Mouse (Mus musculus) heart, embryonic 15.5 days (tissue): ENCODE measurements at regions not wholly inside any gene's neighbourhood (a gene's known extent, or its start where the extent isn't known, plus 50 kb on each side); places are given as distances from the start of the nearest gene placed in this dataset.

ENCODE experiments used
- ATAC-seq: fragments of 200-750 bp; cut with Nextera tagmentation; replicated peaks from 2 replicates; pipeline ENCODE4 v1.8.0; 2017; ENCODE audit warnings: low read depth, moderate TSS enrichment; ENCODE audit not compliant: insufficient number of reproducible peaks, insufficient read depth, low FRiP score
- H3K27ac ChIP-seq: fragments of 300-500 bp; sonication (generic); 2 replicates; pipeline ENCODE4 v1.5.1; 2015; ENCODE audit warnings: mild to moderate bottlenecking, inconsistent platforms
- H3K27me3 ChIP-seq: fragments of 300-500 bp; sonication (generic); 2 replicates; pipeline ENCODE4 v1.6.1; 2015; ENCODE audit warnings: inconsistent platforms
- H3K36me3 ChIP-seq: fragments of 300-500 bp; sonication (generic); 2 replicates; pipeline ENCODE4 v1.6.1; 2015; ENCODE audit warnings: mild to moderate bottlenecking, inconsistent platforms
- H3K4me1 ChIP-seq: fragments of 300-500 bp; sonication (generic); replicated peaks from 2 replicates; pipeline ENCODE4 v1.6.1; 2015; ENCODE audit warnings: inconsistent platforms
- H3K4me2 ChIP-seq: fragments of 300-500 bp; sonication (generic); 2 replicates; pipeline ENCODE4 v1.6.1; 2015; ENCODE audit warnings: inconsistent platforms, mild to moderate bottlenecking, moderate library complexity
- H3K4me3 ChIP-seq: fragments of 300-500 bp; sonication (generic); 2 replicates; pipeline ENCODE4 v1.5.1; 2015; ENCODE audit warnings: mild to moderate bottlenecking, inconsistent platforms
- H3K9ac ChIP-seq: fragments of 300-500 bp; sonication (generic); 2 replicates; pipeline ENCODE4 v1.6.1; 2015; ENCODE audit warnings: mild to moderate bottlenecking, inconsistent platforms
- H3K9me3 ChIP-seq: fragments of 300-500 bp; sonication (generic); replicated peaks from 2 replicates; pipeline ENCODE4 v1.6.1; 2016; ENCODE audit warnings: inconsistent platforms
- WGBS: fragments of 180-500 bp; shearing (Covaris S2); methylation state at CpG from one replicate; pipeline ENCODE4 v1.1.7; 2015; ENCODE audit warnings: mixed read lengths; 5-methylcytosine and 5-hydroxymethylcytosine counted together

DNA sequence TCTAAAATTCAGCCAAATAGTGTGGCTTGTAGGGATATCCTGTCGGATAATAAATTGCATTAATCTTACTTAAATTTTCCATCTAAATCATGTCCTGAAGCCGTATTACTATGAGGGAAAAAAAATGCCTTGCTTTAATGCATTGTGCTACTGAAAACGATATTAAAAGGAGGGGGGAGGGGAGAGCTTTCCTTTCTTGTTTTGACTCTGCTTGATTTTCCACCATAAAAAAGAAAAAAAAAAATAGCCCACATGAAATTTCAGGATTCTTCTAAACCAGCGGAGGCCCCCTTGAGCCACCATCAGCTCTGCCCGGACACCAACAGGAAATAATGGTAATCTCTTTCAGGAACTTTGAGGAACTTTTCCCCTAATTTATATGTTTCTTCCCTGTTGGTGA lies 198.5 kb downstream of the Hlx start:
- Histone ChIP-seq H3K27ac (no peak overlapping the region), H3K36me3 (no peaks in the 10 kb centered on the region), H3K9ac (no peak overlapping the region), H3K4me1 (no peaks in the 10 kb centered on the region), H3K9me3 (no peaks in the 10 kb centered on the region), H3K4me3 (no peak overlapping the region), H3K4me2 (no peak overlapping the region), H3K27me3 (0 out of 2 replicates have a peak, but pooled peaks cover 4% of the 10 kb centered on the region)
- ATAC-seq = no peak
- WGBS = 61% methylated on average over 5 of the region's 5 CpGs

GRCm38 (mm10) chr1:184532488-184533055 lies 199.8 kb downstream of the Hlx start:
- ATAC-seq = no peak
- Histone ChIP-seq H3K27me3 (0 out of 2 replicates have a peak, but pooled peaks cover 4% of the 10 kb centered on the region), H3K4me1 (no peaks in the 10 kb centered on the region), H3K9me3 (no peaks in the 10 kb centered on the region), H3K4me3 (no peak overlapping the region), H3K4me2 (no peak overlapping the region), H3K27ac (no peak overlapping the region), H3K36me3 (no peaks in the 10 kb centered on the region), H3K9ac (no peak overlapping the region)
- WGBS = 74% methylated on average over 8 of the region's 8 CpGs

DNA sequence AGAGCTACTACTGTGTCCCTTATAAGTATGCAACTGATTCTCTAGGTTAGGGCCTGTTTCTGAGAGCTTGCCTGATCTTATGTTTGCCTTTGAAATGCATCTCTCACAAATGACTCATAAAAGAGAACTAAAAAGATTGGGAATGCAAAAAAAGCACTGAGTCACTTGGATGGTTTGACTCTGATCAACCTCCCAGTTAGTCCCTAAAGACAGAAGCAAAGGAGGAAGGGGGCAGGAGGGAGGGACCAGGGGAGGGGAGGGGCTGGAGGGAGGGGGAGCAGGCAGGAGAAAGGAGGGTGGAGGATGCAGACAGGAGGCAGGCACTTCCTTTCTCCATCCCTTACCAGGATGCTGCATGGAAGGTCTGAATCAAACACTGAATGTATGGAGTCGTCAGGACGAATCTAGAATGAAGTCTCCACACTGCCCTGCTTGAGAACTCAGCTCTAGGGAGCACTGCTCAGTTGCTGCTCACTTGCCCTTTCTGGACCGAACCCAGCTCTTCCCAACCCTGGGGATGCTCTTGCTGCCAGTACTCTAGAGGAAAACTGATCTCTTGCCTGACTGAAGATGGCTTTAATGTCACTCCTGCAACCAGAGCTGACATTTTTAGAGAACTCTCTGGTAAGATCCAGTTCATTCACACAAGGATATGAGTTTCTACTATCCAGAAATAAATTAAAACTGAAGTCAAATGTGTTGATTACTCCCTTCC lies 201.7 kb downstream of the Hlx start:
- Histone ChIP-seq H3K9ac (no peak overlapping the region), H3K4me2 (no peak overlapping the region), H3K9me3 (no peaks in the 10 kb centered on the region), H3K36me3 (no peaks in the 10 kb centered on the region), H3K4me1 (no peaks in the 10 kb centered on the region), H3K4me3 (no peak overlapping the region), H3K27ac (no peak overlapping the region), H3K27me3 (0 out of 2 replicates have a peak, but pooled peaks cover 4% of the 10 kb centered on the region)
- 45% methylated on average over 3 of the region's 3 CpGs for WGBS
- ATAC-seq = no peak

DNA sequence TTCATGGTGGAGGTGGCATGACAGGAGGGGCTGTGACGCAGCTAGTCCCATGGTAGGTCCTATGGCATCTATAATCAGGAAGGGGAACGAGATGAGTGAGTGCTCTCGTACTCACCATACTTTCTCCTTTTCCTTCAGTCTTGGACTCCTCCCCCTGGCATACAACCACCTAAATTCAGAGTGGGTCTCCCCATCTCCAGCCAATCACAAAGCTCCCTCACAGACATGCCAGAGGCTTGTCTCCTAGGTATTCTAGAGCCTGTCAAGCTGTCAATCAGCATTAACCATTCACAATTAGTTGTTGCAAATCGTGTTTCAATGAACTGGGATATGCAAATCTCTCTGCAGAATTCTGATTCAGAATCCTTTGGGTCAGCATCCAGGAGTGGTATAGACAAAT lies 206.7 kb downstream of the Hlx start:
- no peak overlapping the region for H3K4me3 ChIP-seq
- H3K4me2 ChIP-seq = no peak overlapping the region
- H3K4me1 ChIP-seq = no peaks in the 10 kb centered on the region
- no peak overlapping the region for H3K9ac ChIP-seq
- H3K27ac ChIP-seq = no peak overlapping the region
- ATAC-seq = no peak
- 78% methylated on average over 4 of the region's 4 CpGs for WGBS
- H3K36me3 ChIP-seq = no peaks in the 10 kb centered on the region
- H3K27me3 ChIP-seq = no peaks in the 10 kb centered on the region
- no peaks in the 10 kb centered on the region for H3K9me3 ChIP-seq

DNA sequence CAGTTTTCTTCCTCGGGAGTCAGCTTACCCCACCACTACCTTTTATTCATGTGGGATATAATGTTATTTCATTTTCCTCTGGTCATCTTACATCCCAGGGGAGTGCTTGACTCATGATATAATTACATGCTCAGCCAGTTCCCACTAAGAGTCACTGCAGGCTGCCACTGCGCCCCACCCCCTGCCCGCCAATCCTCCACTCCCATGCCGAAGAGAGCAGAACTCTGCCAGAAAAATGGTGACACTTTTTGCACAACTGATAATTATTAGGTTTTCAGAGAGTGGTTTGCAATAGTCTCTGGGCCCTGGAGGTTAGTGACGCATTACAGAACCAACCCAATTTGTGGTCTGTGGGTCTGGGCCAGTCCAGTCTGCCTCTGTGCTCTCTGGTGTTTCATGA lies 212.9 kb downstream of the Hlx start:
- Histone ChIP-seq H3K27me3 (no peaks in the 10 kb centered on the region), H3K36me3 (no peaks in the 10 kb centered on the region), H3K4me1 (no peaks in the 10 kb centered on the region), H3K27ac (no peak overlapping the region), H3K9ac (no peak overlapping the region), H3K4me2 (no peak overlapping the region), H3K4me3 (no peak overlapping the region), H3K9me3 (no peaks in the 10 kb centered on the region)
- 75% methylated on average over 5 of the region's 5 CpGs for WGBS
- ATAC-seq = no peak

DNA sequence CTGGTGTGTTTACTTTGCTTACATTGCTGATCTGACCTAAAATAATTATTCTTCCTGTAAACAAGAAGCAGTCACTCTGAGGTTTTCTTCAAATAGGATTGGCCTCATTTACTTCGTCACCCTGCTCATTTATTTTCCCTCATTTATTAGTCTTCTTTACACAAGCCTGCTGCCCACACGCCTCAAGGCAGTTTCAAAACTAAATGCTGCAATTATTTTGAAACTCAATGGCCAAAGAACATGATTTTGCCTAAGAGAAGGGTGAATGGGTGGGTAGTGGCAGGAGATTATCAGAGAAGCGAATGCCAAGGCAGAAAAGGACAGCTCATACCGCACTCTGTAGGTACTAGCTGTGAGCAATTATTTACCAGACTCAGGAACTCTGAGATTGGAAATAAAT lies 227.8 kb downstream of the Hlx start:
- Histone ChIP-seq H3K27me3 (no peaks in the 10 kb centered on the region), H3K4me3 (no peak overlapping the region), H3K9ac (no peak overlapping the region), H3K4me2 (no peak overlapping the region), H3K27ac (no peak overlapping the region), H3K4me1 (no peaks in the 10 kb centered on the region), H3K9me3 (no peaks in the 10 kb centered on the region), H3K36me3 (no peaks in the 10 kb centered on the region)
- WGBS = 82% methylated on average over 4 of the region's 4 CpGs
- no peak for ATAC-seq

DNA sequence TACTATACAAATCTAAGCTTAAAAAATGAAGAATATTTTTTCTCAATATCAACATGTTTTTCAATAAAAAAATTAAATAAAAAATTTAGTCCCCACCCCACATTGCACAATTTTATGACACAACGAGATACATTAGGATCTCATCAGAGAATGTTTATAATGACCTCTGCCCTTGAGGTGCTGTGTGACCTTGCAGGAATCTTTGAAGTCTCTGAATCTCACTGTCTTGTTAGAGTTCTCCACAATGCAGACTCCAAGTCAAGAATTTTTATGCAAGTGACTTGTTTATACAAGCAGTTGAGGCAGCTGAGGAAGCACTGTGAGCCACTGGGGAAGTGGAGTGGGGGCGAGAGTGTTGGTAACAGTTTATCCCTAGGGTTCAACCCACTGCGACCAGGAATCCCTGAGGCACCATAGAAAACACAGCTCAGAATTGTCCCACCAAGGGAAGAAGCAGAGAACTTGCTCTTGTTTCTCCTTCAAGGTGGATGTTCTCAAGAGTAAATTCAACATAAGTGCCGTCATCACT lies 228.5 kb downstream of the Hlx start:
- ATAC-seq = no peak
- WGBS = 74% methylated on average over 4 of the region's 4 CpGs

DNA sequence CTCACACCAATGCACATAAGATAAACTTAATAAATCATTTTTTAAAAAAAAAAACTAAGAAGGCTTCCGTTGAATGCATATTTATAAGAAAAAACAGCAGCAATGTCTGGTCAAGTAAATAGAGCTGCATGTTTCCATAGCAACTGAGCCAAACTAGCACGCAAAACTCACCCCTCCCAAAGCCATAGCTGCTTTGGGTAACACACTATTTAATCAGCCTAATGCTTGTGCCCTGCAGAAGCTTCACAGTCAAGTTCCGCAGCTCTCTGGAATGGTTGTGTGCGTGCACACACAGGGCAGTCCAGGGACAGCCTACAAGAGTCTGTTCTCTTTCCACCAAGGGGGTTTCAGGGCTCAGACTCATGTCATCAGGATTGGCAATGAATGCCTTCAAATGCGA lies 231.7 kb downstream of the Hlx start:
- no peak overlapping the region for H3K4me2 ChIP-seq
- H3K9ac ChIP-seq = no peak overlapping the region
- no peaks in the 10 kb centered on the region for H3K36me3 ChIP-seq
- no peaks in the 10 kb centered on the region for H3K9me3 ChIP-seq
- no peak overlapping the region for H3K27ac ChIP-seq
- whole genome bisulfite sequencing = 68% methylated on average over 5 of the region's 5 CpGs
- ATAC-seq = no peak
- H3K27me3 ChIP-seq = no peaks in the 10 kb centered on the region
- H3K4me3 ChIP-seq = no peak overlapping the region
- H3K4me1 ChIP-seq = no peaks in the 10 kb centered on the region

More for the DNA sequence above, 228.5 kb downstream of the Hlx start:
- no peak overlapping the region for H3K4me2 ChIP-seq
- no peaks in the 10 kb centered on the region for H3K4me1 ChIP-seq
- no peak overlapping the region for H3K27ac ChIP-seq
- no peak overlapping the region for H3K9ac ChIP-seq
- no peaks in the 10 kb centered on the region for H3K9me3 ChIP-seq
- no peak overlapping the region for H3K4me3 ChIP-seq
- H3K27me3 ChIP-seq = no peaks in the 10 kb centered on the region
- H3K36me3 ChIP-seq = no peaks in the 10 kb centered on the region

DNA sequence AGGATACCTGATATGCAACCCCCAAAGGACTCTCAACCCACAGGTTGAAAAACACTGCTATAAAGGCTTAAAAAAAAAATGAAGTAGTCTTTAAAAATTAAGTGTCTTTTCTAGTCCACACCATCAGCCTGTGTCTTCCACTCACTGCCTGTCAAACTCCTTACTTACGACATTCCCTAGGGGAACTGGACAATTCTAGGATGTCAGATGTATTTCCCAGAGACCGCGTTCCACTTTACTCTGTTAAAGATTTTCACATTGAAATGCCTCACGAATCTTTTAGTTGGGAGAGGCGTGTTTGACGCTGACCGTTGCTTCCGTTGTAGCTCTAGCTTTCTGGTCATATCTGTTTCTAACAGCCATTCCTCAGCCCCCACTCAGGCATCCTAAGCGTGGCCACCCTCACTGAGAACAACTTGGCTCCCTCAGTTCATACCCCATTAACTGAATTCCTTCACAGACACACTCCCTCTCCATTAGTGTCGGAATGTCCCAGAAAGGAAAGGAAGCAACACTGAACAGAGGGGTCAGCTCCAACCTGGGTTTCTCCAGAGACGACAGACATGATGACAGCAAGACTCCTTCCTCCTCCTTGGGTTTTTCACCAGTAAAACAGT lies 233.4 kb downstream of the Hlx start:
- Histone ChIP-seq H3K36me3 (no peaks in the 10 kb centered on the region), H3K9me3 (no peaks in the 10 kb centered on the region), H3K27me3 (no peaks in the 10 kb centered on the region), H3K4me2 (no peak overlapping the region), H3K27ac (no peak overlapping the region), H3K4me1 (no peaks in the 10 kb centered on the region), H3K4me3 (no peak overlapping the region), H3K9ac (no peak overlapping the region)
- 42% methylated on average over 11 of the region's 11 CpGs for WGBS
- ATAC-seq = no peak

DNA sequence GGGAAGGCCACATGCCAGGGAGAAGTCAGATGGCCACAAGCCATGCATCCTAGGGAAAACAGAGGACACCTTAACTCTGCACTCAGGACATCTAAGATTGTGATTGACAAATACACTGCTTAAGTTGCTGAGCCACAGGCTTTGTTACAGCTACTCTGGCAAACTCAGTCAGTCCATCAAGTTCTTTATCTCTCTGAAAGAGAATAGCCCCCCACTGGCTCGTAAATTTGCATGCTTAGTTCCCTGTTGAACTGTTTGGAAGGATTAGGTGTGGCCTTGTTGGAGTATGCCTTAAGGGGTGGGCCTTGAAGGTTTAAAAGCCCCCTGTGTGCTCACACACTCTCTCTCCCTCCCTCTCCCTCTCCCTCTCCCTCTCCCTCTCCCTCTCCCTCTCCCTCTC lies 235.4 kb downstream of the Hlx start:
- Histone ChIP-seq H3K9ac (no peak overlapping the region), H3K4me2 (no peak overlapping the region), H3K36me3 (no peaks in the 10 kb centered on the region), H3K4me3 (no peak overlapping the region), H3K27ac (no peak overlapping the region), H3K9me3 (no peaks in the 10 kb centered on the region), H3K4me1 (no peaks in the 10 kb centered on the region), H3K27me3 (no peaks in the 10 kb centered on the region)
- no peak for ATAC-seq
- WGBS = 28% methylated on average over 1 of the region's 1 CpGs

DNA sequence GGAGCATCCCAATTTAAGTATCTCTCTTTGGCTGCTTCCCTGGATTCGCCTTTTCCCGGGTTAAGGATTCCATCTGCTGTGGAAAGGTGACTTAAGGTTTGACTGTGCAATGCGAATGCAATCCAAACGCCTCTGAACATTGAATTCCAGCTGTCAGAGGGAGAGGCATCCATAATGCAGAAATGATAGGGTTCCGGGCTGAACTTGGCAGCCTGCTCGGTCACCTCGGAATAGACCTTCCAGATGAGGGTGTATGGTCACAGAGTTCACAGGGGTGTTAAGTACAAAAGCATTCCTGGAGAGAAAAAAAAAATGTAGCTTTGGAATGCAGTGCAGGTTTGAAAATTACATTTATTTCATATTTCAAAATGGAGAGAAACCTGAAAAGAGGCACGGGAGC lies 238.6 kb downstream of the Hlx start:
- H3K36me3 ChIP-seq = no peaks in the 10 kb centered on the region
- H3K9me3 ChIP-seq = no peaks in the 10 kb centered on the region
- H3K4me1 ChIP-seq = no peaks in the 10 kb centered on the region
- ATAC-seq = no peak
- no peak overlapping the region for H3K4me2 ChIP-seq
- no peak overlapping the region for H3K4me3 ChIP-seq
- 63% methylated on average over 8 of the region's 8 CpGs for WGBS
- H3K27me3 ChIP-seq = no peaks in the 10 kb centered on the region
- no peak overlapping the region for H3K27ac ChIP-seq
- H3K9ac ChIP-seq = no peak overlapping the region

- no peak overlapping the region for H3K27ac ChIP-seq
- 86% methylated on average over 3 of the region's 3 CpGs for WGBS
- H3K4me2 ChIP-seq = no peak overlapping the region
- no peaks in the 10 kb centered on the region for H3K36me3 ChIP-seq
- no peak for ATAC-seq
- no peaks in the 10 kb centered on the region for H3K4me1 ChIP-seq
- no peak overlapping the region for H3K9ac ChIP-seq
- no peaks in the 10 kb centered on the region for H3K9me3 ChIP-seq
- H3K27me3 ChIP-seq = no peaks in the 10 kb centered on the region
- H3K4me3 ChIP-seq = no peak overlapping the region
These were observed 240.3 kb downstream of the Hlx start for GRCm38 (mm10) chr1:184492115-184492514.
